Mouse (Mus musculus) liver, adult 2 months (tissue): ENCODE results near the gene Cyb5b.

Source experiments
- CTCF ChIP-seq: fragments of 200-500 bp; IDR thresholded peaks from 2 replicates; pipeline ENCODE4 v1.5.1; 2011; ENCODE audit warnings: low read depth, low read length, control low read depth
- POLR2A ChIP-seq: fragments of 200-500 bp; IDR thresholded peaks from 2 replicates; pipeline ENCODE4 v1.6.1; 2011; ENCODE audit warnings: low read length, control low read depth; ENCODE audit not compliant: insufficient read depth; ENCODE audit errors: extremely low read depth

DNA sequence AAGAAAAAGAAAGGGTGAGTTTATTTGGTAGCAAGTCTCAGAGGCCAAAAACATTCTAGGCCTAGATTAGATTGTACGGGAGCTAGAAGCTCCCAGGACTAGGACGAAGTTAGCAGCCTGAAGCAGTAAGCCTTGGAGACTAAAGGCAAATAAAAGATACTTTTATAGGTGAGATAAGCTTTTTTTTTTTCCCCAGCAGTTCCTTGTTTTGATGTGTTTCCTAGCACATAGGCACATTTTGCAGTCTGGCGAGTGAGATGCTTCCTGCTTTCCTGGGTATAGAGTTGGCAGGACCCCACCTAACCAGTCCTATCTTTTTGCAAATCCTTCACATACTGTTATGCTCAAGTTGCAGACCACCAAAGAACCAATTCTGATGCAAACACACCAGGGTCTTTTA is 82.8 kb downstream of the Cyb5b start:
- no peak for TF ChIP-seq POLR2A
- TF ChIP-seq CTCF: no peak
